Mouse (Mus musculus) CH12F3 (cell line): ENCODE results near the gene Ddx19b.
"Not testable (repeated sequence)": the region's sequence is repeated elsewhere in the genome, so short reads cannot be mapped to it uniquely, and the experiment has no call there.

ENCODE experiments used
- in situ Hi-C: fragments of 300-500 bp; cut with MboI; formaldehyde crosslinking; loops from 2 replicates; pipeline ENCODE4 v1.14.3; 2020; ENCODE audit warnings: low sequenced_read_pairs

Ddx19b gene

DNA sequence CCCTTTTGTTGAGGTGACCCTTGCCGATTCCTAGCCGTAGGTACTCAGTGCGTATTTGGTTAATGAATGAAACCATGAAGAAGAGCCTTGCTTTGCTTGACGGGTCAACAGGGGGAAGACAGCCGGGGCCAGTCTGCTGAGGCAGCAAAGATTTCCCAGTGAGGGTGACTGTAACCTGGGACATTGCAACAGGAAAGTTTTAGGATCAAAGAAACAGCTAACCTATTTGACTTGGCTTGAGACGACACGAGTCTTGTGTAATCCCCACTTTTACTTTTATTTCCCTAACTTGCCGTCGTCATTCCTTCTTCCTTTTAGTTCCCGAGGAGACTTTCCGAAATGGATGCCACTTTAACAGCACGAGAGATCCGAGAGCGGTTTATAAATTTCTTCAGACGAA, 5.0 kb upstream of the Ddx19b start:
- in situ Hi-C loops = no loop called here

DNA sequence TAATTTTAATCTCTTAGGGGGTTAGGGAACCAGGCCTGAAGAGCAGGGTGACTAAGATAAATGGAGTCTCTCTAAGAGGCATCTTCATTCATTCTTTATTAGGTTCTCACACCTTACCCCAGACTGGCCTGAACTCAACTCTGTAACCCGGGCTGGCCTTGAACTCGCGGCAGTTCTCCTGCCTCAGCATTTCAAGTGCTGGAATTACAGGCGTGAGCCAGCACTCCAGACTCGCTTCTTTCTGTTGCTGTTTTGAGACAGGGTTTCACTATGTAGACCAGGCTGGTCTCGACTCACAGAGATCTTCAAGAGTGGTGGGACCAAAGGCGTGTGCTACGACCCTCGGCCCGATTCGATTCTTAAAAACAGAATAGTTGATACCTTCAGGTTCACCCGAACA, 2.7 kb upstream of the Ddx19b start:
- in situ Hi-C loops = no loop called here

DNA sequence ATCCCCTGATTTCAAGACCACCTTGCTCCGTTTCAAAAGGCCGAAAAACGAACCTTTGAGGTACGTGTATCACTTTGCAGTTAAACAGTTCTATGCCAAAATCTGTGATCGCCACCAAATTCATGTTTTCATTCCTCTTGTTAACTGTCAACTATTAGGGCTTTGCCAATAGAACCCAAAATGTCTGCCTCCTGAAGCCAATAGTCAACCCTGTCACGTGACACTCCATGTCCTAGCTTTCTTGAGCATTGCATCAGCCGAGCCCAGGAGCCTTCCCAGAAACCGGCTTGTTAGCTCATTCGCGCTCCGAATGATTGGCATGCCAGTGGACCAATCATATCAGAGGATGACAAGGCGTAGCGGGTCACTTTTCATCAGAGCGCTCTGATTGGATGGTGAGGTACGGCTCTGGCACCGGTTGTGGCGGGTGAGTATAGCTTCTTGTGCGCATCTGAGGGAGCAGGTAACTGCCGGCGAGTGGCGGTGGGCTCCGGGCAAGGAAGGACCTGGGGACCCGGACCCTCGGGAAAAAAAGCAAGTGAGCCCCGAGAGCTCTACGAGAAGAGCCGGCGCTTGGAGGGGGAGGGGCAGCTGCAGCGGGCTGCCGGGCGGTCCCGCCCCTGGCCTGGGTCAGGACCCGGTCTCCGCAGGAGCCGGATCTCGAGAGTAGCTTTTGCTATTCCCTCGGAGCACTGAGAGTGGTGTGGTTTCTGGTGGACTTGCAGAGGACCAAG, 2.1 kb upstream of the Ddx19b start:
- in situ Hi-C loops = no loop called here

DNA sequence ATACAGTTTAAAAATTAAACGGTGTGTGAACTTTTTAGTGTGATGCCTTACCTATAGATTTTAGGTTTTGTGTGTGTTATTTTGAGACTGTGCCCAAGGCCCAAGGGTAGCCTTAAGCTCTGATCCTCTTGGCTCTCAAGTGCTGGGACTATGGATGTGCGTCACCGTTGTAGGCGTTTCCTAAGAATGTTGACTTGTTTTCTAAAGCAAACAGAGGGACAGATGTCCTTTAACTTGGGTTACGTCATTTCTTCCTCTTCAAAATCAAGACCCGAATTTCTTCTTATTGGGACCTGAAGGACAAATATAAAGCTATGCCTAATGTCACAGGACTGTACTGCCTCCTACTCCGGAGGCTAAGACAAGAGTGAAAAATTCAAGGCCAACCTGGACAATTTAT, 1.4 kb upstream of the Ddx19b start, which contains the start of gene Aars:
Aars (plus strand) TSS at position 229 of the 400 bp plus-strand sequence.
- in situ Hi-C loops = no loop called here

DNA sequence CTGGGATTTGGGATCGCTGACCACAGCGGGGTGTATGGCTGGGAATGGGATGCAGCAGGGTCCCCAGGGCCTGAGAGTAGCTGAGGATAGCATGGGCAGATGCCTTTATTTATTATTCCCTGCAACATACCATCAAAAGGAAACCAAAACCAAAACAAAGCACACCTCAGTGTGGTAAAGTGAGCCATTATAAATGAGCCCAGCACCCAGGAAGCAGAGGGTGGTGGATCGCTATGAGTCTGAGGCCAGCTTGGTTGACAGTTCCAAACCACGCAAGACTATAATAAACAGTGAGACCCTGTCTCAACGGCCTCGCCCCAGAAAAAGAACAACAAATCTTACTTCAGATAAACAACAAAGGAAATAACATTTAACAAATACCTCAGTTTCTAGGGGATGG, 1.5 kb downstream of the Ddx19b start:
- in situ Hi-C loops = no loop called here

DNA sequence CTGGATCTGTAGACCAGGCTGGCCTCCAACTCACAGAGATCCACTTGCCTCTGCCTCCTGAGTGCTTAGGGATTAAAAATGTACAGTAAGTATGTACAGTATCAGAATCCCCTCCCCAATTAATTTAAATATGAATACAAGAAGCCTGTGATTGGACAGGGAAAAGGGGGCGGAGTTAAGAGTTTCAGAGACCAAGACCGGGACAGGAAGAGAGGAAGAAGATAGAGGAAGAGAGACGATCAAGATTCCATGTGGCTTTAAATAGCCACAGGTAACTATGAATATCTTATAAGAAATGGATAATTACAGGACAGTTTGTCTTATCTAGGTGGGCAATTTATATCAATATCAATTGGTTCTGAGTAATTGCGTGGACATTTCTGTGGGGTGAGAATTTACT, 2.0 kb downstream of the Ddx19b start:
- in situ Hi-C loops = no loop called here

DNA sequence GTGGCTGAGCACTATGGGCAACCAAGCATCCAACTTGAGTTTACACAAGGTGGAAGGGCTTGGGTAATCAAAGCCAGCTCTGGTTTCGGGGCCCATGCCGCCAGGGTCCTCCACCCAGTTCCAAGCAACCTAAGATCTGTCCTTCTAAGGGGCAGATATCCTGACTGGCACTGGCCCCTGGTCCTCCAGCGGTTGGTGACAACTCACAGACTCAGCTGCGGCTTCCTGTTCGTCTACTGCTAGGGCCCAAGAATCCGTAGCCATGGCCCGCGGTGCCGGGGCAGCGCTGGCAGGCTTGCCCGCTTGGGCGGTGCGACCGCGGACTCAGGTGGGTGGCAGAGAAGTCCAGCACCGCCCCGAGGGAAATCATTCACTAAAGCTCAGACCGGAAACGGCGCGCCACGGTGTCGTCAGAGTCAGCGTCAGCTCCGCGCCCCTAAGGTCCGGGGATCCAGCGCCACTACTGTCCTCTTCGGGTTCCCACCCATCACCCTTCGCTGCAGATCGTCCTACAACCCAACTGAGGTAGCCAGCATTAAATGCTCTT, 4.1 kb downstream of the Ddx19b start:
- in situ Hi-C loops = no loop called here

DNA sequence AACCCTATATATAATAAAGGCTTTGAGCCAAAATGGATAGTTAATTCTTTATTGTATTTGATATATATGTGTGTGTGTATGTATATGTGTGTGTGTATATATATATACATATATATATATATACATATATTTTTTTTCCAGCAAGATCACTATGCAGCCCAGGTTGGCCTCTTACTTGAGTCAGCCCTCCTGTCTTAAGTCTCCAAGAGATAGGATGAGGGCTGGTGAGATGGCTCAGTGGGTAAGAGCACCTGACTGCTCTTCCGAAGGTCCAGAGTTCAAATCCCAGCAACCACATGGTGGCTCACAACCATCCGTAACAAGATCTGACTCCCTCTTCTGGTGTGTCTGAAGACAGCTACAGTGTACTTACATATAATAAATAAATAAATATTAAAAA, 4.9 kb downstream of the Ddx19b start:
- in situ Hi-C loops = not testable (repeated sequence)

DNA sequence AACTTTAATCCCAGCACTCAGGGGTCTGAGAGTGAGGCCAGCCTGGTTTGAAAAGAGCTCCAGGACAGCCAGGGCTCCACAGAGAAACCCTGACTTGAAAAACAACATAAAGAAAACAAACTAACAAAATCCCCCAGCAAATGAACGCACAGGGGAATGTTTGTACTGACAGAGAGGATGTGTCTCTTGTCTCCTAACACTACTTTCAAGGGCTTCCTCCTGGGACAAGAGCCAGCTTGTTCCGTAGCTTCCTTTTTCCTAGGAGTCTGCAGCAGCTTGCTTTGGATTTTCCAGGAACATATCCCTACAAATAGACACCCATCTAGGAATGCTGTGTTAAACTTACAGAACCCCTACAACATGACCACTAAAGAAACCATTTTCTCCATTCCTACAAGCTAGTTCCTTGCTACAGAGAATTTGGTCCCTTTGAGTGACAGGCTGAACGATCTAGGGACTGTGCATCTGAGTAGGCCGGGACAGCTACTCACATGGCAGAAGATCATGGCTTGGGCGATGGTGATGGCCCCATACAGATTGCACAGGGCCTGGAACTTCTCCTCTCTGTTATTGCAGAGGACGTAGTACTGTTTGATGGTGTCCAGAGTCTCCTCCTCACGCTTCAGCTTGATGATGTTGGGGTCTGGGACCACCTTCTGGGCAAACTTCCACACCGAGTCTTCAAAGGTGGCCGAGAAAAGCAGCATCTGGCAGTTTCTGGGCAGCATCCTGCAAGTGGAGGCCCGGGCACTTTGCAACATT, 21.1 kb downstream of the Ddx19b start:
- in situ Hi-C loops = not testable (repeated sequence)

DNA sequence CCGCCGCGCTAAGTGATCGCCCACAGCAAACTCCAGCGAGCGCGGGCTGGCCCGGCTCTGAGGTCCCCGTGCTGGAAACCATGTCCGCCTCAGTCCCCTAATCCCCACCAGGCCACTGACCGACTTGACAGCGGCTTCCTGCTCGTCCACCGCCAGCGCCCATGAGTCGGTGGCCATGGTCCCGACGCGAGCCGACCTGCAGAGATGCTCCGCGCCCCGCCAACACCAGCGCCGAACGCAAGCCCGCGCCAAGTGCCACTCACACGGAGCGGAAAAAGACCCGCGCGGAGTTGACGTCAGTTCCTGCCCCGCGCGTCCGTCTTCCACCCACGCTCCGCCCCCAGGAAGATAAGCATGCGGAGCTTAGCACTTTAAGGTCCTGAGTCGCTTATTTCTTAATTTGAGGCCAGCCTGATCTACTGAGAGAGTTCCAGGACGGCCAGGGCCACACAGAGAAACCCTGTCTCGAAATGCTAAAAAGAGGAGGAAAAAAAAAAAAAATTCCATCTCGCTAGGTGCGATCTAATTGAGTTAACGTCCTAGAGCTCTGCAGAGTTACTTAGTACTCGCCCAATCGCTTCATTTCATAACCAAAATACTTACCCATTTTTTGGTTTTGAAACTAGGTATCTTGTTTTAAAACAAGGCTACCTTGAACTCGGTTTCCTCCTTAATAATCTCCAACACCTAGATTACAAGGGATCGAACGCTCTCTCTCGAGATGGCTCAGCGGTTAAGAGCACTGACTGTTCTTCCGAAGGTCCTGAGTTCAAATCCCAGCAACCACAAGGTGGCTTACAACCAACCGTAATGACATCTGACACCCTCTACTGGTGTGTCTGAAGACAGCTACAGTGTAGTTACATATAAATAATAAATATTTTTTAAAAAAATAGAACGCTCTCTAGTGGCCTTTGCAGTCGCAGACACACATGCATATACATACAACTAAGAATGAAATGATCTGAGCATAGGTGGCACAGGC, 33.7 kb downstream of the Ddx19b start, which contains the start of gene Ddx19a:
Ddx19a (minus strand) TSS at position 254 of the 985 bp plus-strand sequence.
- in situ Hi-C loops = no loop called here

DNA sequence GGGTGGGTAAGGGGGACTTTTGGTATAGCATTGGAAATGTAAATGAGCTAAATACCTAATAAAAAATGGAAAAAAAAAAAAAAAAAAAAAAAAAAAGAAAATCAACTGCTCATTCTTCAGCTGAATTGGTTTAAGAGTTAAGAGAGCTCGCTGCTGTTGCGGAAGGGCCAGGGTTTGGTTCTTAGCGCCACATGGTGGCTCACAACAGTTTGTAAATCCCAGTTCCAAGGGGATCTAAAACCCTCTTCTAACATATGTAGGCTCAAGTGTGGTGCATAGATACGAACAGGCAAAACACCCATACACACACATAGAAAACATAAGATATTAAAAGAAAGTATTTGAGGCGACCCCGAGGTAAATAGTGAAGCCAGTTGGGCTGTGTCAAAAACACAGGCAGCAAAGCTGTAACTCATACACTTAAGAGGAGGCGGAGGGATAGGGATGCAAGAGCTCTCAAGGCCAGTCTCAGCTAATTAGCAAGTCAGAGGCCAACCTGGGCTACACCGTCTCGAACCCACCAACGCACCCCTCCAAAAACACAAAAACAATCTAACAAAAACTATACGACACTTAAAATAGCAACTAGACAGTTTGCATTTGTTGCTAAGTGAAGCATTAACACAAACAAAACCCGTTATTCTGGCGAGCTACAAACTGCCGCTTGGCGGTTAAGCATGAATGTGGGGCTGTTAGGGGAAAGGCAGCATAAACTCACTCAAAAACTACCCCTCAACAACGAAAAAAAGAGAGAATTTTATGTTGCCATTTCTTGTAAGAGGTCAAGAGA, 34.7 kb downstream of the Ddx19b start:
- in situ Hi-C loops = no loop called here

DNA sequence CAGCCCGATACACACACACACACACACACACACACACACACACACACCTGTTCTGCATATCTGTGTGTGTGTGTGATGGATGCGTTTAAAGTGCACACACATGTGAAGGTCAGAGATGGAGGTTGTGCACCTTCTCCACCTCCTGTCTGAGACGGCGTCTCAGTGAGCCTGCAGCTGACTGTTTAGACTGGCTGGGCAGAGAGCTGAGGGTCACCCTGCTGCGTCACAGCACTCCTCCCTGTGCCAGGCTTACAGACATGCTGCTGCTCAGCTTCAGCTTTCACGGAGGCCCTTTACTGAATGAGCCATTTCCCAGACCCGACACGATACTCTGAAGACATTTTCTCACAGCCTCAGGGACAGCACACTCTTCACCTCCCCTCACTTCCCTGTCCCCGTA, 41.5 kb downstream of the Ddx19b start:
- in situ Hi-C loops = no loop called here

DNA sequence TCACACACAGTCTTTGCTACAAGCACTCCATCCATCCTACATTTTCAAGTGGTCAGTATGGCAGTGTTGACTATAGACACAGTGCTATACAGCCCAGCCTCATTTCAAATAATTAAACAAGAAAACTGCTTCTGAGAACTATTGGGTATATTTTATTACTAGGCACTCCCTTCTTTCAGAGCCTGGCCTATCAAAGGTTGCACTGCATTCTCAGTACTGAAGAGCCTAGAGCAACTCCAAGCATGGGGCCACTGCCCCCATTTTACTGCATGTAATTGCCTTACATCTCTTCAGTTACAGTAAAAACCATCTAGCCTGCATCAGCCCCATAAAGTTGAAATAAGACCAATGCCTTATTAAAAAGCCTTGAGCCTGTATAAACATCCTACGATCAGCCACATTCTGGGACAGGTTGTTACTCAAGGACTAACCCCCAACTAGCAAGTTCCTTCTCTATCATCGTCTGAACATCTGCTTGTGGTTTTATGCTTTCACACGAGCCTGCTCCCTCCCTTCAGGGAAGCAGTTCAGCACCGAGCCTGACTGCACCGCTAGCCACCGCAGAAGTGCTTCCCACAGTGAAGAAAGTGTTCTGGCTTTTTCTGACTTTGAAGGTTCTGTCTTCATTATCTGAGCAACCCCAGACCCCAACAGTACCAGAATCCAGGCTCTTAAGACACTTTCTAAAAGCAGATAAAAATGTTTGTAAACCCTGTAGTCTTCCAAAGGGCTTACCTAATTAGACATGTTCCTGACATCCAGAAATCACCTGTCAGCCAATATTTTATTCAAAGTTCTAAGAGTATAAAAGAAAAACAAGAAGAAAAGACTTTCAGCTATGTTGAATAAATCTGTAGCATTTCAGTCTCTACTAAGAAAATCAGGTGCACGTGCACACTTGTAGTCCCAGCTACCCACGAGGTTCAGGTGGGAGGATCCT, 43.5 kb downstream of the Ddx19b start:
- in situ Hi-C loops = no loop called here

DNA sequence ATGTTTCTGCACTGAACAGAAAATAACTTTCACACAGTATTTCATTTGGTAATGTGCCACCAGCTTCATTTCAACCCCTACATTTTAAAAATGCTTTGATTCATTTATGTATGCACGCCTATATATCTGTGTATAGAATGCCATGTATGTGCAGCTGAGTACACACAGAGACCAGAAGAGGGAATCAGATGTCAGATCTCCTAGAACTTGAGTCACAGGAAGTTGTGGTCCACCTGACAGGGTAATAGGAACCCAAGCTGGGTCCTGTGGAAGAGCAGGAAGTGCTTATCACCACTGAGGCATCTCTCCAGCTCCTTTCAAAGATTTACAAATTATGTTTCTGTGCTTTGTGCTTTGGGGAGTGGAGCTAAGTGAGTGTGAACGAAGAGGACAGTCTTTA, 50.2 kb downstream of the Ddx19b start:
- in situ Hi-C loops = no loop called here

DNA sequence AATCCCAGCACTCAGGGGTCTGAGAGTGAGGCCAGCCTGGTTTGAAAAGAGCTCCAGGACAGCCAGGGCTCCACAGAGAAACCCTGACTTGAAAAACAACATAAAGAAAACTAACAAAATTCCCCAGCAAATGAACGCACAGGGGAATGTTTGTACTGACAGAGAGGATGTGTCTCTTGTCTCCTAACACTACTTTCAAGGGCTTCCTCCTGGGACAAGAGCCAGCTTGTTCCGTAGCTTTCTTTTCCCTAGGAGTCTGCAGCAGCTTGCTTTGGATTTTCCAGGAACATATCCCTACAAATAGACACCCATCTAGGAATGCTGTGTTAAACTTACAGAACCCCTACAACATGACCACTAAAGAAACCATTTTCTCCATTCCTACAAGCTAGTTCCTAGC, 53.6 kb downstream of the Ddx19b start:
- in situ Hi-C loops = not testable (repeated sequence)

DNA sequence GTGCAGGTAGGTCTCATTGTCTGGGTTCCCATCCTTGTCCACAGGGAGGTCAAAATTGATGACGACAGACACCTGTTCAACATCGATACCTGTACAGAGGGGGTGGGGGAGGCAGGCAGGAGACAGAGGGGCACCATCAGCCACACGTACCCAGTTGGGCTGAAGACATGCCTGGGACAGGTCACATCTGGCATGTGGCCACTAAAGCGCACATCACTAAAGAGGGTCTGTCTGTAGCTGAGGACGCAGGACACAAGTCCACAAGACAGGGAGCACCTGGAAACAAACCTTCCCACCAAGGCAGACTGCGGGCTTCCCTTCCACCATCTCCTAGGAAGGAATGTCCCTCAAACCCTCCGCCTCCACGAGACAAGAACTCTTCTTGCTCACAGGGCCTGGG, 55.0 kb downstream of the Ddx19b start:
- in situ Hi-C loops = not testable (repeated sequence)

DNA sequence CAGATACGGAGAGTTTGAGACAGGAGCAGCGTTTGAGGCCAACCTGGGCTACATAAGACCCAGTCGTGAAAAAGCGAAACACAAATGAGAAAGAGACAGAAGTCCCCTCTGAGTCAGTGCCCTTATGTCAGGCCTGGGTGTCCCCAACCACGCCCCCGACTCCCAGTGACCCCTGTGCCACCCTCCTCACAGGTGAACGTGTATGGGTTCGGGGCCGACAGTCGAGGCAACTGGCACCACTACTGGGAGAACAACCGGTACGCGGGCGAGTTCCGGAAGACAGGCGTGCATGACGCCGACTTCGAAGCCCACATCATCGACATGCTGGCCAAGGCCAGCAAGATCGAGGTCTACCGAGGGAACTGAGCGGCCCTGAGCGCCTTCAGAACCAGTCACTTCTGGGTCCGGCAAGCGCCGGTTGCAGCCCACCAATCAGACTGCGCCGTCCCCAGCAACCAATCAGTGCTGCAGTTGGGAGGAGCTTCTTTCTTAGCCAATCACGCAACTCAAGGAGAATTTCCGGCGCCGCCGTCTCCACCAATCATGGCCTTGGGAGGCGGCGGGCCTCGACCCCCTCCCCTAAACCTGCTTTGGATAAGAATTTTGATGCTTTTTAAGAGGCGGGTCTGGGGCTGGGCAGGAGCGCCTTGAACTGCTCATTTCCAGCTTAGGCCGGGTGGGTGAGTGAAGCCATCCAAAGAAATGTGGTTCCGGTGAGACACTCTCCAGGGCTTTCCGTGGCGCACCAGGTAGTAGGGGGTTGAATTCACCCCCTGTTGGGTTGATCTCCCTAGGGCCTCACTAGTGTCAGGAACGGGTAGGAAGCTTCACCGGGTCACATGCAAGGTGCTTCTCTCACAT, 61.4 kb downstream of the Ddx19b start:
- in situ Hi-C loops = no loop called here

DNA sequence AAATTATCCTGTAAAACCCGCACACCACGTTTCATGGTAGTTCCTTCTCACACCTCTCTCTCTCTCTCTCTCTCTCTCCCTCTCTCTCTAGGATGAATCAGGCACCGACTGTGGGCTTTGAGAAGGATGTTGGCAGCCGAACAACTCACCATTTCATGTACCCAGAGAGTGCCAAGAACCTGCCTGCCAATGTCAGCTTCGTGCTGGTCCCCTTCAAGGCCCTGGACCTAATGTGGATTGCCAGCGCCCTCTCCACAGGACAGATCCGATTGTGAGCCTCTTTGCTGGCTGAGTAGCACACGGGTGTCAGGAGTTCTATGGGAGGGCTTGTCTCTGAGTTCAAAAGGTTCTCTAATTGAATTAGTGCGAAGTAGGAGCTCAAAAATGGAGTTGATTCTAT, 64.2 kb downstream of the Ddx19b start:
- in situ Hi-C loops = no loop called here
